Mouse (Mus musculus) erythroblast, adult 5-6 weeks (primary cell): ENCODE data around the gene Fam104a. TPM values are rescaled to one million over a fixed set of nuclear protein-coding genes. Genes with fewer than 3 reads are reported as not detected.

Experiments used
- ATAC-seq: replicated peaks from 2 replicates; pipeline ENCODE4 v1.8.0; 2016; ENCODE audit warnings: moderate number of reproducible peaks, mild to moderate bottlenecking, moderate TSS enrichment, inconsistent platforms; ENCODE audit not compliant: poor library complexity, low FRiP score, severe bottlenecking
- total RNA-seq, 2 experiments: library from RNA; stranded (forward) in 1 of 2; stranded (reverse) in 1 of 2; fragments of 150-400 nt in 1 of 2; fragments of 200-764, 138-1000 nt in 1 of 2; gene quantifications; 2 replicates each; pipeline versions ENCODE4 v1.2.3 to v1.2.4; 2015 to 2017; ENCODE audit warnings: low replicate concordance in 2 of 2

Gene Fam104a
- total RNA-seq, 2 experiments from 2014 or later = 20.0 to 23.3 TPM

GRCm38 (mm10) chr11:113705966-113706652, 22.2 kb upstream of the Fam104a start:
- ATAC-seq = no peak

GRCm38 (mm10) chr11:113703758-113704157, 19.8 kb upstream of the Fam104a start:
- ATAC-seq = peak; percentile 86

- no peak for ATAC-seq
These were observed 15.7 kb upstream of the Fam104a start for GRCm38 (mm10) chr11:113699643-113700042.

- no peak for ATAC-seq
These were observed 14.1 kb upstream of the Fam104a start for GRCm38 (mm10) chr11:113698013-113698545.

- ATAC-seq = no peak
These were observed 13.6 kb upstream of the Fam104a start for GRCm38 (mm10) chr11:113697571-113697970.

- ATAC-seq = no peak
These were observed 7.9 kb upstream of the Fam104a start for GRCm38 (mm10) chr11:113691851-113692250.

GRCm38 (mm10) chr11:113691318-113691717, 7.4 kb upstream of the Fam104a start:
- no peak for ATAC-seq

GRCm38 (mm10) chr11:113690506-113690905, 6.6 kb upstream of the Fam104a start:
- ATAC-seq = no peak

GRCm38 (mm10) chr11:113687031-113687430, 3.1 kb upstream of the Fam104a start:
- no peak for ATAC-seq

GRCm38 (mm10) chr11:113684707-113685426, 912 bp upstream of the Fam104a start:
- no peak for ATAC-seq

GRCm38 (mm10) chr11:113683627-113683956, 363 bp downstream of the Fam104a start:
- peak; percentile 8 for ATAC-seq

- peak; percentile 51 for ATAC-seq
These were observed 893 bp downstream of the Fam104a start for GRCm38 (mm10) chr11:113682897-113683626.

GRCm38 (mm10) chr11:113681979-113682378, 2.0 kb downstream of the Fam104a start:
- no peak for ATAC-seq

- ATAC-seq = peak; percentile 70
These were observed 3.0 kb downstream of the Fam104a start for GRCm38 (mm10) chr11:113680954-113681353.

GRCm38 (mm10) chr11:113678373-113678772, 5.6 kb downstream of the Fam104a start:
- ATAC-seq = no peak

- no peak for ATAC-seq
These were observed 6.6 kb downstream of the Fam104a start for GRCm38 (mm10) chr11:113677378-113677777.

- ATAC-seq = no peak
These were observed 7.1 kb downstream of the Fam104a start for GRCm38 (mm10) chr11:113676847-113677246.

- ATAC-seq = no peak
These were observed 9.4 kb downstream of the Fam104a start for GRCm38 (mm10) chr11:113674595-113674994.

GRCm38 (mm10) chr11:113673614-113674013, 10.3 kb downstream of the Fam104a start:
- ATAC-seq = no peak

- ATAC-seq = no peak
These were observed 14.2 kb downstream of the Fam104a start for GRCm38 (mm10) chr11:113669711-113670110.

- ATAC-seq = no peak
These were observed 15.1 kb downstream of the Fam104a start for GRCm38 (mm10) chr11:113668857-113669256.
